Mouse (Mus musculus) erythroblast, embryonic 14.5 days (primary cell): ENCODE results near the gene Gtf2e1.

ENCODE experiments used
- GATA1 ChIP-seq: IDR thresholded peaks from 2 replicates; pipeline ENCODE4 v1.6.1; 2012; ENCODE audit warnings: low read length, inconsistent platforms, mixed read lengths
- TAL1 ChIP-seq: IDR thresholded peaks from 3 replicates; pipeline ENCODE4 v1.6.1; 2012; ENCODE audit warnings: low read length, inconsistent platforms, mixed read lengths

GRCm38 (mm10) chr16:37546312-37546711, 6.7 kb upstream of the Gtf2e1 start:
- no peak for TF ChIP-seq GATA1
- no peak for TF ChIP-seq TAL1
